Mouse (Mus musculus) limb, embryonic 11.5 days (tissue): Measurements from ENCODE around the gene Arhgef2. TPM values are rescaled to one million over a fixed set of nuclear protein-coding genes. Genes with fewer than 3 reads are reported as not detected.

Experiments used
- ATAC-seq: fragments of 200-750 bp; cut with Nextera tagmentation; 2 replicates; pipeline ENCODE4 v1.8.0; 2017; ENCODE audit warnings: low read depth; ENCODE audit not compliant: insufficient number of reproducible peaks, low FRiP score, low TSS enrichment
- DNase-seq: peaks from one replicate; pipeline ENCODE4 v3.0.0-alpha.2; 2015; ENCODE audit warnings: low spot score
- H3K27ac ChIP-seq: fragments of 300-500 bp; sonication (generic); replicated peaks from 2 replicates; pipeline ENCODE4 v1.5.1; 2014; ENCODE audit warnings: low read depth, mild to moderate bottlenecking, low read length
- H3K27me3 ChIP-seq: fragments of 300-500 bp; sonication (generic); 2 replicates; pipeline ENCODE4 v1.6.1; 2014; ENCODE audit warnings: mild to moderate bottlenecking, low read length, mixed read lengths; ENCODE audit not compliant: control insufficient read depth, insufficient read depth
- H3K36me3 ChIP-seq: fragments of 300-500 bp; sonication (generic); 2 replicates; pipeline ENCODE4 v1.6.1; 2014; ENCODE audit warnings: mild to moderate bottlenecking, low read length, moderate library complexity, mixed read lengths; ENCODE audit not compliant: control insufficient read depth, insufficient read depth
- H3K4me1 ChIP-seq: fragments of 300-500 bp; sonication (generic); 2 replicates; pipeline ENCODE4 v1.6.1; 2014; ENCODE audit warnings: low read length, mixed read lengths; ENCODE audit not compliant: control insufficient read depth, insufficient read depth
- H3K4me2 ChIP-seq: fragments of 300-500 bp; sonication (generic); 2 replicates; pipeline ENCODE4 v1.6.1; 2014; ENCODE audit warnings: low read depth, mild to moderate bottlenecking, moderate library complexity; ENCODE audit not compliant: severe bottlenecking
- H3K4me3 ChIP-seq: fragments of 300-500 bp; sonication (generic); 2 replicates; pipeline ENCODE4 v1.5.1; 2014; ENCODE audit warnings: low read depth, low read length
- H3K9ac ChIP-seq: fragments of 300-500 bp; sonication (generic); 2 replicates; pipeline ENCODE4 v1.6.1; 2014; ENCODE audit warnings: mild to moderate bottlenecking, low read length
- H3K9me3 ChIP-seq: fragments of 300-500 bp; sonication (generic); 2 replicates; pipeline ENCODE4 v1.6.1; 2016; ENCODE audit warnings: low read length; ENCODE audit not compliant: control insufficient read depth
- WGBS: fragments of 180-500 bp; shearing (Covaris S2); extraction: QIAGEN DNeasy Blood & Tissue Kit; methylation state at CpG from one replicate; pipeline ENCODE4 v1.1.7; 2014; 5-methylcytosine and 5-hydroxymethylcytosine counted together
- polyA plus RNA-seq: library from polyadenylated mRNA; unstranded; fragments of >200 nt; fragmentation: Nextera tagmentation; extraction: Ambion mirVana; gene quantifications from 2 replicates; pipeline ENCODE4 v1.2.1, GENCODE M21; 2014

Arhgef2 gene
- polyA plus RNA-seq, 1 experiment from 2014 or later, result 134 TPM

- Histone ChIP-seq H3K9me3 (no peaks in the 10 kb centered on the region), H3K4me3 (no peak overlapping the region), H3K27me3 (no peaks in the 10 kb centered on the region), H3K9ac (no peak overlapping the region), H3K4me2 (no peak overlapping the region), H3K36me3 (peaks cover 11% of the 10 kb centered on the region), H3K4me1 (no peaks in the 10 kb centered on the region), H3K27ac (no peak overlapping the region)
- DNase-seq (no peak), ATAC-seq (no peak)
- WGBS, result 78% methylated on average over 18 of the region's 18 CpGs
Measured at GRCm38 (mm10) chr3:88651669-88652618, 46.2 kb downstream of the Arhgef2 start.

DNA sequence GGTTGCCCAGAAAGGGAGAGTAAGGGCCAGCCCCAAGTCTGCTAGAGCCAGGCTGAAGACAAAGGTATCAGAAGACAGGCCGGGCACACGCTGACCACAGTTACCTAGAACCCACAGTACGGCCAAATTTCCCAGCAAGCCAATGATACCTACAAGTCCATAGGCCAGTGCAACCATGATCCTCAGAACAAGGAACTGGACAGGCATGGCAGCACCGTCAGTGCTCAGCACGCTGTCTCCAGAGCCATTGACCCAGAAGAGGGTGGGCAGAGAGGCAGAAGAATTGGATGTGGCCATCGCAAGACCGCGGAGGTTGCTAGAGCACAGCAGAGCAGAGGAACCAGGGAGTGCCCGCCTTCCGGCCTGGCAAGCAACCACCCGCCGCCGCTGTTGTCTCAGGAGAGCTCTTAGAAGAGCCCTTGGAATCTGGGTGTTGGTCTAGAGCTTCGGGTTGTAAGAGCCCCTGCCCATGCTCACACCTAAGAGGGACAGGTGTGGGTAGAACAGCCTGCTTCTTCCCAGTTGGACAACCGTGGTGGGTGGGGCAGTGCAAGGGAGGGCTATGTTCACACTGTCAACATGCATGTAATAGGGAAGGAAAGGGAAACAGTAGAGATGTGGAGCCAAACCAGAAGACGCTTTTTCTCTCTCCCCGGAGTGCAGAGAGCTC is 47.2 kb downstream of the Arhgef2 start, which contains the start of gene Rxfp4:
Gene Rxfp4, minus strand, starts transcription at position 297 of the 670 bp plus-strand sequence.
- 89% methylated on average over 17 of the region's 17 CpGs for WGBS
- H3K9me3 ChIP-seq, result no peaks in the 10 kb centered on the region
- H3K4me1 ChIP-seq, result no peaks in the 10 kb centered on the region
- no peak within 1 kb of the TSS for H3K4me2 ChIP-seq
- no peak within 1 kb of the TSS for H3K9ac ChIP-seq
- no peak for ATAC-seq
- H3K36me3 ChIP-seq, result peaks cover 5% of the 10 kb centered on the region
- no peaks in the 10 kb centered on the region for H3K27me3 ChIP-seq
- DNase-seq, result no peak
- no peak within 1 kb of the TSS for H3K4me3 ChIP-seq
- no peak within 1 kb of the TSS for H3K27ac ChIP-seq

DNA sequence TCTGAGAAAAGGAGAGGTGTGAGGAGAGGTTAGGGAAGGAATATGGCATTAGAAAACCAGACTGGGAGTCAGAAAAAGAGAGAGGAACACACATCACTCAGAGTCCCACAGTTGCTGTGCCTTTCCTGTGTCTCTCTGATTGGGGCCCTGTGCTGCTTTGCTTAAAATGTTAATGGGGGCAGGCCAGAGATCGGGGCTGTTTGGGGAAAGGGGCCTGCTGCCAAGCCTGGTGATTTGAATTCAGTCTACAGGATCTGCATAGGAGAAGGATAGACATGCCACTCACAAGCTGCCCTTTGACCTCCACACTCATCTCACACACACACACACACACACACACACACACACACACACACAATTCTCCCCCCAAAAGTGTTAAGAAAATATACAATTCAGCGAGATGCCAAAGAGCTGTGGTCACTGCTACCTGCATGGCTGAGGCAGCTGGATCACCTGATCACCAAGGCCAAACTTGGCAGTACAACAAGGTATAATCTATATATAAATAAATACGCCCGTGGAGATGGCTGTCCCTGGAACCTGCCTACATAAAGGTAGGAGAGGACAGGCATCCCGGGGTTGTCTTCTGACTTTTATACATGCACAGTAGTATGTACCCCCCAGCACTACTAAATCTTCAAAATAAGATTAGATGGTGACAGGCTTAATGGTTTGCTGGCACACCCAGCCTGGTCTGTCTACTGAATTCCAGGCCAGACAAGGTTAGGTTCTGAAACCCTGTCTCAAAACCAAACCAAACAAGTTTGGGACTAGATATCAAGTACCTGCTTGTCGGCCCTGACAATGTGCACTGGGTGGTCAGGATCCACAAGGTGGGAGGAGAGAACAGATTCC is 48.0 kb downstream of the Arhgef2 start:
- H3K9ac ChIP-seq, result no peak overlapping the region
- no peaks in the 10 kb centered on the region for H3K9me3 ChIP-seq
- H3K4me2 ChIP-seq, result no peak overlapping the region
- no peaks in the 10 kb centered on the region for H3K27me3 ChIP-seq
- no peaks in the 10 kb centered on the region for H3K36me3 ChIP-seq
- no peaks in the 10 kb centered on the region for H3K4me1 ChIP-seq
- no peak overlapping the region for H3K27ac ChIP-seq
- ATAC-seq, result no peak
- DNase-seq, result no peak
- H3K4me3 ChIP-seq, result no peak overlapping the region
- 79% methylated on average over 6 of the region's 6 CpGs for WGBS

DNA sequence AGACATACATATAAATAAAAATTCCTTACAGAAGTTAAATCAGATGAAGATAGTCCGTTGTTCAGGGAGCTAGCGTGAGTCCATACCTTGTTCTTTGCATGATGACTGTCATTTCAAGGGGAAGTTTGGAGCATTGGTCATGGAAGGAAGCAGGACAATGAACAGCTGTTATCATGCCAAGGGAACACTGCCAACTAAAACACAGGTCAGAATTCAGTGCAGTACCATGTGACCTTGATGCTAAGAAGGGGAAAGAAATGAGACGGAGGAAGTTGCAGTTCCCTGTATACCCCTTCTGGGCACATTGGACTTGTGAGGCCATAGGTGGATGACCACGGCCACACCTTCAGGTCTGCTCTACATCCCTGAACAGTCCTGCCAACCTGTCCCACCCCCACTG is 48.9 kb downstream of the Arhgef2 start:
- Histone ChIP-seq H3K4me1 (no peaks in the 10 kb centered on the region), H3K4me3 (no peak overlapping the region), H3K36me3 (no peaks in the 10 kb centered on the region), H3K27me3 (no peaks in the 10 kb centered on the region), H3K4me2 (no peak overlapping the region), H3K27ac (no peak overlapping the region), H3K9ac (no peak overlapping the region), H3K9me3 (no peaks in the 10 kb centered on the region)
- DNase-seq (no peak), ATAC-seq (no peak)
- WGBS, result 85% methylated on average over 4 of the region's 4 CpGs

DNA sequence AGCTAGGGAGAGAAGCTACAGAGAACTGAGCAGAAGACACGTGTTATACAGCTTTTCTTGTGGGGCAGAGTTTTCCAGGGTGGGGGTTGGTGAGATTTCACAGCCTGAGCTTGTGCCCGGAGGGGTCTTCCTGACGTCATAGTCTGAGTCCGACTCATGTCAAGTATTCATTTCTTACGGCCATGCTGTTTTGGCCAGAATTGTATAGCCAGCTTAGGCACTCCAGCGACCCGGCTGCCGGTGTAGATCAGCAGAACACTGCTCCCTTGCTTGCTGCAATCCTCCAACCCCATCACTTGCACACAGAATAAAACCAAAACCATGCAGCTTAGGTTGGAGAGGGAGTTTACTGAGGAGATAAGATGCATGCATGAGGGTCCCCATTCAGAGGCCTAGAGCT is 49.9 kb downstream of the Arhgef2 start:
- DNase-seq, result no peak
- H3K27me3 ChIP-seq, result no peaks in the 10 kb centered on the region

GRCm38 (mm10) chr3:88658441-88659127 is 52.8 kb downstream of the Arhgef2 start:
- 76% methylated on average over 5 of the region's 5 CpGs for WGBS
- H3K9me3 ChIP-seq, result no peaks in the 10 kb centered on the region
- H3K27me3 ChIP-seq, result no peaks in the 10 kb centered on the region
- no peak overlapping the region for H3K4me3 ChIP-seq
- H3K27ac ChIP-seq, result no peak overlapping the region
- DNase-seq, result no peak
- no peak for ATAC-seq
- H3K36me3 ChIP-seq, result no peaks in the 10 kb centered on the region
- H3K4me1 ChIP-seq, result no peaks in the 10 kb centered on the region
- H3K4me2 ChIP-seq, result no peak overlapping the region
- H3K9ac ChIP-seq, result no peak overlapping the region

More for the DNA sequence above, 49.9 kb downstream of the Arhgef2 start:
- Histone ChIP-seq H3K9ac (no peak overlapping the region), H3K9me3 (no peaks in the 10 kb centered on the region), H3K4me3 (no peak overlapping the region), H3K4me2 (no peak overlapping the region), H3K4me1 (no peaks in the 10 kb centered on the region), H3K27ac (no peak overlapping the region), H3K36me3 (no peaks in the 10 kb centered on the region)
- 85% methylated on average over 8 of the region's 8 CpGs for WGBS
- ATAC-seq, result no peak

- Histone ChIP-seq H3K4me1 (no peaks in the 10 kb centered on the region), H3K27me3 (no peaks in the 10 kb centered on the region), H3K9ac (no peak overlapping the region), H3K9me3 (no peaks in the 10 kb centered on the region), H3K27ac (no peak overlapping the region), H3K4me3 (no peak overlapping the region), H3K4me2 (no peak overlapping the region), H3K36me3 (no peaks in the 10 kb centered on the region)
- WGBS, result 49% methylated on average over 6 of the region's 6 CpGs
- ATAC-seq (no peak), DNase-seq (no peak)
Measured at GRCm38 (mm10) chr3:88659798-88660197, 54.0 kb downstream of the Arhgef2 start.
